15 mouse cellular contexts compared by ENCODE assay signal in the genomic region with DNA sequence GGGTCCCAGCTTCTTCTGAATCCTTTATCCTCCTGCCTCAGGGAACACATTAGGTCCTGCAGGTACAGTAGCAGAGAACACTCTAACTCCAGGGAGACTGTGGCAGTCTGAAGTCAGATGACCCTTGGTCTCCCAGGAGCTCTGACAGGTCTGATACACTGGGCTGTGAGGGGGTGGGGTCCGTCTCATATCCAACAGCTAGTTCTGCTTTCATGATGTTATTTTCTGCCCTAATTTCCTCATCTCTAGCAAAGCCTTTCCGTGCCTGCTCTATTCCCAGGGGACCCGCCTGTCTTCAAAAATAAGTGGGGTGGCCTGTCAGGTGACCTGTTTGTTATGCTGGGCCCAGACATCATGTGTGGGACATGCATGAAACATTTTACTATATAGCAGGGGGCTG. TPM values are rescaled to one million over a fixed set of nuclear protein-coding genes. Genes with fewer than 3 reads are reported as not detected.
A peak's percentile ranks its signal among the peaks of the same experiment; 100 is the strongest.
DNase-seq lines count a peak whose midpoint lies in the region; ATAC-seq and TF ChIP-seq lines count a peak whose summit lies in the region.
"Had no signal": no experiment of that assay in that cellular context is flagged by ENCODE, and none has a peak within 500 bp of the region (broad histone marks: within the 10 kb centered on the region; RNA-seq: fewer than 3 reads in every experiment).

No protein-coding gene starts in this region.

- 51% methylated on average over 3 of the region's 3 CpGs for WGBS in intestine, embryonic 16.5 days
- 62% methylated on average over 3 of the region's 3 CpGs for WGBS in intestine, embryonic 15.5 days
- 69% methylated on average over 3 of the region's 3 CpGs for WGBS in hindbrain, embryonic 11.5 days
- 83% methylated on average over 3 of the region's 3 CpGs for WGBS in midbrain, embryonic 12.5 days
- WGBS in spleen, adult 2 months = 19% methylated on average over 3 of the region's 3 CpGs

- no peak overlapping the region for H3K4me2 ChIP-seq in intestine, embryonic 16.5 days (ENCODE audit: low read depth, low read length)
- no peak overlapping the region for H3K4me2 ChIP-seq in intestine, embryonic 15.5 days (replicated peaks)
- no peak overlapping the region for H3K4me2 ChIP-seq in hindbrain, embryonic 11.5 days (replicated peaks; ENCODE audit: low read depth, low read length)
- no peak overlapping the region; the same call in 1 of the 2 replicates for H3K4me2 ChIP-seq in midbrain, embryonic 12.5 days (replicated peaks)
- H3K4me2 ChIP-seq: heart, embryonic 11.5 days; limb, embryonic 15.5 days; lung, embryonic 14.5 days had no signal

- H3K36me3 ChIP-seq in intestine, embryonic 16.5 days (ENCODE audit: control insufficient read depth, insufficient read depth, low read length) = no peaks in the 10 kb centered on the region
- H3K36me3 ChIP-seq in intestine, embryonic 15.5 days = no peaks in the 10 kb centered on the region
- no peaks in the 10 kb centered on the region for H3K36me3 ChIP-seq in hindbrain, embryonic 11.5 days (ENCODE audit: control insufficient read depth, insufficient read depth, low read length)
- no peaks in the 10 kb centered on the region for H3K36me3 ChIP-seq in midbrain, embryonic 12.5 days
- no peaks in the 10 kb centered on the region for H3K36me3 ChIP-seq in spleen, adult 2 months (ENCODE audit: control insufficient read depth, insufficient read depth, low read length)
- H3K36me3 ChIP-seq: limb, embryonic 15.5 days had no signal

- no peak overlapping the region for H3K27ac ChIP-seq in intestine, embryonic 16.5 days (ENCODE audit: low read length)
- H3K27ac ChIP-seq in intestine, embryonic 15.5 days = no peak overlapping the region
- H3K27ac ChIP-seq in hindbrain, embryonic 11.5 days (ENCODE audit: low read depth, low read length) = peak overlapping the region; percentile 72; the same call in 1 of the 2 replicates
- H3K27ac ChIP-seq in midbrain, embryonic 12.5 days (replicated peaks) = peak overlapping the region; percentile 90
- H3K27ac ChIP-seq in spleen, adult 2 months (ENCODE audit: insufficient read depth, low read length) = peak overlapping the region; percentile 65
- H3K27ac ChIP-seq: limb, embryonic 15.5 days had no signal

- H3K4me1 ChIP-seq in intestine, embryonic 16.5 days (ENCODE audit: control insufficient read depth, insufficient read depth, low read length) = peaks cover 34% of the 10 kb centered on the region
- H3K4me1 ChIP-seq in intestine, embryonic 15.5 days (replicated peaks) = peaks cover 30% of the 10 kb centered on the region
- peaks cover 26% of the 10 kb centered on the region for H3K4me1 ChIP-seq in hindbrain, embryonic 11.5 days (replicated peaks; ENCODE audit: control insufficient read depth, insufficient read depth, low read length)
- peaks cover 66% of the 10 kb centered on the region for H3K4me1 ChIP-seq in midbrain, embryonic 12.5 days
- H3K4me1 ChIP-seq in spleen, adult 2 months (ENCODE audit: control insufficient read depth, insufficient read depth, insufficient read length) = peaks cover 12% of the 10 kb centered on the region; the same call in 1 of the 2 replicates

- 0 out of 2 replicates have a peak overlapping the region, but pooled peaks have one; percentile 14 for H3K9ac ChIP-seq in intestine, embryonic 16.5 days (ENCODE audit: low read depth, low read length)
- no peak overlapping the region; the same call in 1 of the 2 replicates for H3K9ac ChIP-seq in intestine, embryonic 15.5 days
- no peak overlapping the region for H3K9ac ChIP-seq in hindbrain, embryonic 11.5 days (ENCODE audit: low read depth, low read length)
- H3K9ac ChIP-seq in midbrain, embryonic 12.5 days (replicated peaks) = no peak overlapping the region
- H3K9ac ChIP-seq: limb, embryonic 15.5 days; lung, embryonic 14.5 days had no signal

- no peak for TF ChIP-seq POLR2A in spleen, adult 2 months (IDR thresholded peaks at IDR 0.05; ENCODE audit: low read depth, low read length)

- peak; percentile 53 for ATAC-seq in intestine, embryonic 16.5 days
- ATAC-seq in intestine, embryonic 15.5 days = no peak
- no peak for ATAC-seq in hindbrain, embryonic 11.5 days (ENCODE audit: low FRiP score)
- no peak for ATAC-seq in midbrain, embryonic 12.5 days (ENCODE audit: low FRiP score, low read depth)

- no peaks in the 10 kb centered on the region for H3K9me3 ChIP-seq in intestine, embryonic 16.5 days (ENCODE audit: control insufficient read depth, low read length)
- H3K9me3 ChIP-seq in intestine, embryonic 15.5 days = no peaks in the 10 kb centered on the region
- H3K9me3 ChIP-seq in hindbrain, embryonic 11.5 days (ENCODE audit: control insufficient read depth, low read length) = no peaks in the 10 kb centered on the region
- H3K9me3 ChIP-seq in midbrain, embryonic 12.5 days = no peaks in the 10 kb centered on the region; the same call in 1 of the 2 replicates
- H3K9me3 ChIP-seq: limb, embryonic 15.5 days had no signal

- H3K4me3 ChIP-seq in intestine, embryonic 16.5 days (ENCODE audit: low read length) = no peak overlapping the region
- H3K4me3 ChIP-seq in intestine, embryonic 15.5 days (replicated peaks) = no peak overlapping the region
- no peak overlapping the region for H3K4me3 ChIP-seq in hindbrain, embryonic 11.5 days (ENCODE audit: low read depth, low read length)
- no peak overlapping the region for H3K4me3 ChIP-seq in midbrain, embryonic 12.5 days
- H3K4me3 ChIP-seq in spleen, adult 2 months (ENCODE audit: extremely low read depth, insufficient read depth, insufficient read length) = no peak overlapping the region
- H3K4me3 ChIP-seq: erythroblast, embryonic 14.5 days; limb, embryonic 15.5 days had no signal

- TF ChIP-seq CTCF in spleen, adult 2 months (IDR thresholded peaks at IDR 0.05; ENCODE audit: extremely low read depth, insufficient read depth, insufficient read length, insufficient replicate concordance) = no peak

- no peaks in the 10 kb centered on the region for H3K27me3 ChIP-seq in intestine, embryonic 16.5 days (replicated peaks; ENCODE audit: control insufficient read depth, insufficient read depth, low read length)
- no peaks in the 10 kb centered on the region for H3K27me3 ChIP-seq in intestine, embryonic 15.5 days (replicated peaks)
- H3K27me3 ChIP-seq in hindbrain, embryonic 11.5 days (ENCODE audit: control insufficient read depth, insufficient read depth, low read length) = no peaks in the 10 kb centered on the region
- no peaks in the 10 kb centered on the region for H3K27me3 ChIP-seq in midbrain, embryonic 12.5 days
- no peaks in the 10 kb centered on the region for H3K27me3 ChIP-seq in spleen, adult 2 months (ENCODE audit: control insufficient read depth, insufficient read depth, low read length)
- H3K27me3 ChIP-seq: limb, embryonic 15.5 days had no signal

- DNase-seq in hindbrain, embryonic 11.5 days (ENCODE audit: low spot score) = no peak
- peak; percentile 52 to 57 for DNase-seq in spleen, adult 2 months (ENCODE audit: low read depth in 1 of 2, low spot score in 2 of 2)
- no peak for DNase-seq in urinary bladder, postnatal 36 days (ENCODE audit: low spot score in 2 of 2)
- no peak for DNase-seq in cerebellum, postnatal 4 days (ENCODE audit: low spot score in 2 of 2)
- no peak for DNase-seq in adrenal gland, adult 8-10 months
- DNase-seq: cerebellum, adult 11 months; gastrocnemius, postnatal 10 days; right cerebral cortex, postnatal 4 days had no signal

RNA-seq across cellular contexts. Expression of a gene that starts 18.2 kb away (rescaled TPM):
- 3.2 and 3.3 TPM in 2 replicates for polyA plus RNA-seq in intestine, embryonic 16.5 days (2015; fragmentation: Nextera tagmentation; extraction: Ambion mirVana)
- polyA plus RNA-seq in intestine, embryonic 15.5 days (2015; fragmentation: Nextera tagmentation; extraction: Ambion mirVana) = 4.1 and 4.5 TPM in 2 replicates
- polyA plus RNA-seq in hindbrain, embryonic 11.5 days (2014; fragmentation: Nextera tagmentation; extraction: Ambion mirVana) = 8.5 and 10.9 TPM in 2 replicates
- 9.7 and 12.5 TPM in 2 replicates for polyA plus RNA-seq in midbrain, embryonic 12.5 days (2016; fragmentation: Nextera tagmentation; extraction: Ambion mirVana)
- 5.1 and 5.6 TPM in 2 replicates for polyA plus RNA-seq in spleen, adult 2 months (2012; rRNA removed)
- 10 to 100 TPM; 39.3 to 61.3 (median 50.2) TPM for total RNA-seq in adrenal gland, adult 8-10 months (2022)

Comparison
In these comparisons a context has a peak if more than half of its experiments do, and no peak if none do; other contexts are left out.
1. H3K27ac ChIP-seq: peak in hindbrain, embryonic 11.5 days (single experiment), midbrain, embryonic 12.5 days (single experiment) and spleen, adult 2 months (single experiment); none in intestine, embryonic 16.5 days (single experiment) and intestine, embryonic 15.5 days (single experiment).
2. DNase-seq: peak in spleen, adult 2 months (2 of 2); none in hindbrain, embryonic 11.5 days (single experiment), urinary bladder, postnatal 36 days (0 of 2), cerebellum, postnatal 4 days (0 of 2) and adrenal gland, adult 8-10 months (single experiment).